Mouse (Mus musculus) MEL (cell line): ENCODE measurements around the gene Ggps1. TPM values are rescaled to one million over a fixed set of nuclear protein-coding genes. Genes with fewer than 3 reads are reported as not detected.

Experiments
- DNase-seq: peaks from one replicate; pipeline ENCODE4 v3.0.0; 2011; ENCODE audit warnings: low read depth, low spot score
- H3K27ac ChIP-seq: 2 replicates; pipeline ENCODE4 v1.5.1; 2012; ENCODE audit warnings: low read depth, mild to moderate bottlenecking, control low read depth, low read length, moderate library complexity; ENCODE audit not compliant: control insufficient read depth
- H3K27me3 ChIP-seq, 2 experiments: fragments of 150-350 bp in 1 of 2; sonication (generic) in 1 of 2; 2 replicates each; pipeline ENCODE4 v1.6.1; 2012; ENCODE audit warnings: low read length in 2 of 2, mild to moderate bottlenecking in 2 of 2, improper control_type of control experiment in 1 of 2, moderate library complexity in 1 of 2; ENCODE audit not compliant: insufficient read depth in 2 of 2, control insufficient read depth in 1 of 2
- H3K36me3 ChIP-seq, 2 experiments: 2 replicates each; pipeline ENCODE4 v1.6.1; 2012 to 2014; ENCODE audit warnings: low read length in 2 of 2, improper control_type of control experiment in 1 of 2, inconsistent platforms in 1 of 2, mild to moderate bottlenecking in 1 of 2; ENCODE audit not compliant: insufficient read depth in 2 of 2, control insufficient read depth in 1 of 2
- H3K4me1 ChIP-seq, 2 experiments: fragments of 150-350 bp in 1 of 2; sonication (generic) in 1 of 2; 2 replicates each; pipeline ENCODE4 v1.6.1; 2012; ENCODE audit warnings: low read length in 2 of 2, improper control_type of control experiment in 1 of 2, mild to moderate bottlenecking in 1 of 2; ENCODE audit not compliant: insufficient read depth in 2 of 2, control insufficient read depth in 1 of 2
- H3K4me3 ChIP-seq, 2 experiments: fragments of 150-350 bp in 1 of 2; sonication (generic) in 1 of 2; 2 replicates each; pipeline ENCODE4 v1.5.1; 2012; ENCODE audit warnings: low read depth in 2 of 2, low read length in 2 of 2, mild to moderate bottlenecking in 2 of 2, moderate library complexity in 2 of 2, control low read depth in 1 of 2, improper control_type of control experiment in 1 of 2; ENCODE audit not compliant: control insufficient read depth in 1 of 2, insufficient read depth in 1 of 2
- H3K79me2 ChIP-seq: 2 replicates; pipeline ENCODE4 v1.6.1; 2012; ENCODE audit warnings: mild to moderate bottlenecking, low read length, moderate library complexity; ENCODE audit not compliant: control insufficient read depth, poor library complexity, insufficient read depth
- H3K9ac ChIP-seq: 2 replicates; pipeline ENCODE4 v1.6.1; 2012; ENCODE audit warnings: low read depth, mild to moderate bottlenecking, control low read depth, low read length, moderate library complexity; ENCODE audit not compliant: control insufficient read depth, poor library complexity, severe bottlenecking
- H3K9me3 ChIP-seq: fragments of 150-350 bp; sonication (generic); replicated peaks from 2 replicates; pipeline ENCODE4 v1.6.1; 2012; ENCODE audit warnings: mild to moderate bottlenecking, low read length, improper control_type of control experiment, moderate library complexity; ENCODE audit not compliant: insufficient read depth
- CHD1 ChIP-seq: IDR thresholded peaks from 2 replicates; pipeline ENCODE4 v1.6.1; 2012; ENCODE audit warnings: low read depth, mild to moderate bottlenecking, inconsistent platforms, low read length, improper control_type of control experiment
- CHD2 ChIP-seq: IDR thresholded peaks from 2 replicates; pipeline ENCODE4 v1.6.1; 2011; ENCODE audit warnings: low read length, improper control_type of control experiment
- CTCF ChIP-seq, 3 experiments: IDR thresholded peaks in 2 of 3; conservative IDR thresholded peaks in 1 of 3; 2 replicates each; pipeline ENCODE4 v1.5.1; 2011 to 2012; ENCODE audit warnings: low read length in 3 of 3, low read depth in 2 of 3, mild to moderate bottlenecking in 2 of 3, improper control_type of control experiment in 1 of 3, inconsistent platforms in 1 of 3, mixed read lengths in 1 of 3, moderate library complexity in 1 of 3; ENCODE audit not compliant: control insufficient read depth in 1 of 3, insufficient read depth in 1 of 3, poor library complexity in 1 of 3, severe bottlenecking in 1 of 3
- E2F4 ChIP-seq: IDR thresholded peaks from 2 replicates; pipeline ENCODE4 v1.6.1; 2011; ENCODE audit warnings: low read depth, low read length, improper control_type of control experiment, borderline replicate concordance
- GABPA ChIP-seq: IDR thresholded peaks from 2 replicates; pipeline ENCODE4 v1.6.1; 2012; ENCODE audit warnings: low read depth, mild to moderate bottlenecking, inconsistent platforms, low read length, improper control_type of control experiment, moderate library complexity
- HCFC1 ChIP-seq: IDR thresholded peaks from 2 replicates; pipeline ENCODE4 v1.6.1; 2012; ENCODE audit warnings: low read depth, mild to moderate bottlenecking, inconsistent platforms, low read length, improper control_type of control experiment, moderate library complexity
- KAT2A ChIP-seq: conservative IDR thresholded peaks from 2 replicates; pipeline ENCODE4 v1.6.1; 2012; ENCODE audit warnings: low read depth, low read length, improper control_type of control experiment, inconsistent platforms
- MAFK ChIP-seq: IDR thresholded peaks from 2 replicates; pipeline ENCODE4 v1.6.1; 2011; ENCODE audit warnings: low read depth, mild to moderate bottlenecking, low read length, improper control_type of control experiment, borderline replicate concordance
- MAX ChIP-seq: IDR thresholded peaks from 2 replicates; pipeline ENCODE4 v1.6.1; 2011; ENCODE audit warnings: low read length, improper control_type of control experiment
- MAZ ChIP-seq: IDR thresholded peaks from 2 replicates; pipeline ENCODE4 v1.6.1; 2012; ENCODE audit warnings: low read depth, mild to moderate bottlenecking, inconsistent platforms, low read length, improper control_type of control experiment
- MEF2A ChIP-seq: IDR thresholded peaks from 2 replicates; pipeline ENCODE4 v1.6.1; 2014; ENCODE audit warnings: low read depth, mild to moderate bottlenecking, inconsistent platforms, low read length, improper control_type of control experiment; ENCODE audit not compliant: poor library complexity, insufficient replicate concordance, severe bottlenecking; ENCODE audit errors: extremely low read depth
- MXI1 ChIP-seq: IDR thresholded peaks from 2 replicates; pipeline ENCODE4 v1.6.1; 2011; ENCODE audit warnings: mild to moderate bottlenecking, low read depth, low read length, improper control_type of control experiment
- MYC ChIP-seq: IDR thresholded peaks from 2 replicates; pipeline ENCODE4 v1.6.1; 2011; ENCODE audit warnings: low read depth, mild to moderate bottlenecking, low read length, improper control_type of control experiment, moderate library complexity
- NELFE ChIP-seq: IDR thresholded peaks from 2 replicates; pipeline ENCODE4 v1.6.1; 2011; ENCODE audit warnings: low read depth, low read length, improper control_type of control experiment
- NRF1 ChIP-seq: IDR thresholded peaks from 2 replicates; pipeline ENCODE4 v1.6.1; 2014; ENCODE audit warnings: low read depth, mild to moderate bottlenecking, inconsistent platforms, low read length, improper control_type of control experiment, moderate library complexity; ENCODE audit not compliant: poor library complexity, insufficient read depth, severe bottlenecking
- POLR2AphosphoS2 ChIP-seq: IDR thresholded peaks from 2 replicates; pipeline ENCODE4 v1.6.1; 2011; ENCODE audit warnings: low read length, improper control_type of control experiment
- POLR2AphosphoS5 ChIP-seq: IDR thresholded peaks from 2 replicates; pipeline ENCODE4 v1.6.1; 2012; ENCODE audit warnings: low read depth, borderline replicate concordance, mild to moderate bottlenecking, inconsistent platforms, low read length, moderate library complexity, mixed read lengths
- RCOR1 ChIP-seq: IDR thresholded peaks from 2 replicates; pipeline ENCODE4 v1.6.1; 2012; ENCODE audit warnings: low read depth, mild to moderate bottlenecking, inconsistent platforms, low read length, improper control_type of control experiment
- SIN3A ChIP-seq: IDR thresholded peaks from 2 replicates; pipeline ENCODE4 v1.6.1; 2012; ENCODE audit warnings: low read length, improper control_type of control experiment, inconsistent platforms
- TAL1 ChIP-seq: IDR thresholded peaks from 2 replicates; pipeline ENCODE4 v1.6.1; 2012; ENCODE audit warnings: mild to moderate bottlenecking, inconsistent platforms, low read length, moderate library complexity, mixed read lengths
- TCF12 ChIP-seq: IDR thresholded peaks from 2 replicates; pipeline ENCODE4 v1.6.1; 2014; ENCODE audit warnings: low read depth, mild to moderate bottlenecking, inconsistent platforms, low read length, improper control_type of control experiment, moderate library complexity
- ZC3H11A ChIP-seq: IDR thresholded peaks from 2 replicates; pipeline ENCODE4 v1.6.1; 2012; ENCODE audit warnings: low read depth, mild to moderate bottlenecking, inconsistent platforms, low read length, improper control_type of control experiment
- ZKSCAN1 ChIP-seq: IDR thresholded peaks from 2 replicates; pipeline ENCODE4 v1.6.1; 2012; ENCODE audit warnings: low read depth, mild to moderate bottlenecking, inconsistent platforms, low read length, improper control_type of control experiment, moderate library complexity
- ZMIZ1 ChIP-seq: IDR thresholded peaks from 2 replicates; pipeline ENCODE4 v1.6.1; 2012; ENCODE audit warnings: low read depth, mild to moderate bottlenecking, inconsistent platforms, low read length, improper control_type of control experiment, moderate library complexity
- ZNF384 ChIP-seq: IDR thresholded peaks from 2 replicates; pipeline ENCODE4 v1.6.1; 2012; ENCODE audit warnings: low read depth, mild to moderate bottlenecking, inconsistent platforms, low read length, improper control_type of control experiment
- polyA plus RNA-seq, 2 experiments: library from polyadenylated mRNA; stranded (reverse) in 1 of 2; unstranded in 1 of 2; fragments of >175 nt in 1 of 2; fragments of >200 nt in 1 of 2; gene quantifications; 2 replicates each; pipeline versions ENCODE4 v1.2.1 to v1.2.4; 2012; ENCODE audit warnings: low replicate concordance in 2 of 2, low read depth in 1 of 2; ENCODE audit not compliant: insufficient read length in 2 of 2, insufficient read depth in 1 of 2, missing spikeins in 1 of 2
- total RNA-seq: library from RNA; depleted of rRNA; stranded (reverse); fragments of 300-350 nt; gene quantifications from 2 replicates; pipeline ENCODE4 v1.2.3, GENCODE M21; 2012

Ggps1 gene
- total and polyA plus RNA-seq, 3 experiments = 23.3 to 31.3 TPM; not detected in 1

- TF ChIP-seq TAL1 = no peak
- TF ChIP-seq NELFE = peak; percentile 69
- no peak for TF ChIP-seq POLR2AphosphoS5
- TF ChIP-seq RCOR1 = 0 out of 2 replicates have a peak, but pooled peaks have one; percentile 10
Measured at GRCm38 (mm10) chr13:14039292-14039965, 23.9 kb downstream of the Ggps1 start, which contains the start of gene Tbce (continued).

DNA sequence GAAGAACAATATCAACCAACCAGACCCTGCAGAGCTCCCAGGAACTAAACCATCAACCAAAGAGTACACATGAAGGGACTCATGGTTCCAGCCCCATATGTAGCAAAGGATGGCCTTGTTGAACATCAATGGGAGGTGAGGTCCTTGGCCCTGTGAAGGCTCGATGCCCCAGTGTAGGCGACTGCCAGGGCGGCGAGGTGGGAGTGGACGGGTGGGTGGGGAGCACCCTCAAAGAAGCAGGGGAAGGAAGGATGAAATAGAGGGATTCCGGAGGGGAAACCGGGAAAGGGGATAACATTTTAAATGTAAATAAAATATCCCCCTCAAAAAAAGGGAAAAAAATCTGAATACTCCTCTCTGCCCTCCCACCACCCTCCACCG, 24.4 kb downstream of the Ggps1 start:
- no peaks in the 10 kb centered on the region for H3K27me3 ChIP-seq
- peak overlapping the region; percentile 70 to 94 for H3K4me3 ChIP-seq
- no peak for TF ChIP-seq HCFC1
- TF ChIP-seq CTCF (IDR thresholded peaks at IDR 0.05 in 2 of 3, conservative IDR thresholded peaks at IDR 0.05 in 1 of 3; ENCODE audit: control insufficient read depth in 1 of 3, insufficient read depth in 1 of 3, low read depth in 2 of 3, low read length in 3 of 3, poor library complexity in 1 of 3, severe bottlenecking in 1 of 3) = no peak
- TF ChIP-seq TCF12 = no peak
- no peak for TF ChIP-seq SIN3A
- TF ChIP-seq RCOR1 = no peak
- TF ChIP-seq MAX = no peak
- no peak for TF ChIP-seq E2F4
- TF ChIP-seq CHD2 = no peak
- no peak for TF ChIP-seq POLR2AphosphoS5
- no peak for TF ChIP-seq KAT2A
- no peak for TF ChIP-seq CHD1
- no peak for TF ChIP-seq MAFK
- TF ChIP-seq POLR2AphosphoS2 = no peak
- peaks cover 32% of the 10 kb centered on the region for H3K79me2 ChIP-seq
- H3K36me3 ChIP-seq = peaks cover 4 to 22% of the 10 kb centered on the region in 2 experiments; a peak in 3 of 4 replicates
- DNase-seq = peak; percentile 47
- H3K9ac ChIP-seq = peak overlapping the region; percentile 75
- peaks cover 12 to 17% of the 10 kb centered on the region in 2 experiments for H3K4me1 ChIP-seq
- no peaks in the 10 kb centered on the region for H3K9me3 ChIP-seq
- peak overlapping the region; percentile 85 for H3K27ac ChIP-seq

- H3K79me2 ChIP-seq = peaks cover 43% of the 10 kb centered on the region
- no peak overlapping the region; the same call in 1 of the 2 replicates for H3K27ac ChIP-seq
- H3K27me3 ChIP-seq = no peaks in the 10 kb centered on the region
- H3K36me3 ChIP-seq = peaks cover 10 to 44% of the 10 kb centered on the region in 2 experiments
- peaks cover 23 to 27% of the 10 kb centered on the region in 2 experiments for H3K4me1 ChIP-seq
- no peak overlapping the region for H3K9ac ChIP-seq
- TF ChIP-seq ZC3H11A (no peak), ZMIZ1 (no peak), NRF1 (no peak), MEF2A (no peak), MAFK (no peak), MAZ (no peak), POLR2AphosphoS5 (no peak), GABPA (no peak), ZNF384 (no peak), TCF12 (no peak), MXI1 (no peak), MYC (no peak), ZKSCAN1 (no peak), CHD2 (no peak), CTCF (IDR thresholded peaks at IDR 0.05 in 2 of 3, conservative IDR thresholded peaks at IDR 0.05 in 1 of 3; ENCODE audit: control insufficient read depth in 1 of 3, insufficient read depth in 1 of 3, low read depth in 2 of 3, low read length in 3 of 3, poor library complexity in 1 of 3, severe bottlenecking in 1 of 3) (no peak)
- H3K9me3 ChIP-seq = no peaks in the 10 kb centered on the region
- DNase-seq = no peak
- H3K4me3 ChIP-seq = no peak overlapping the region
Measured at GRCm38 (mm10) chr13:14035875-14036630, 27.2 kb downstream of the Ggps1 start.
